8 mouse cellular contexts compared by ENCODE assay signal in genomic region chr6:126938853-126939486, GRCm38 (mm10). TPM values are rescaled to one million over a fixed set of nuclear protein-coding genes. Genes with fewer than 3 reads are reported as not detected.
DNase-seq lines count a peak whose midpoint lies in the region; ATAC-seq and TF ChIP-seq lines count a peak whose summit lies in the region.

No protein-coding gene starts in this region.

- H3K9ac ChIP-seq in liver, embryonic 14.5 days (replicated peaks) = peak overlapping the region; percentile 75

- no peaks in the 10 kb centered on the region for H3K27me3 ChIP-seq in liver, embryonic 14.5 days (ENCODE audit: control insufficient read depth, insufficient read depth, low read length)

- H3K4me1 ChIP-seq in liver, embryonic 14.5 days (replicated peaks; ENCODE audit: control insufficient read depth in 2 of 2, insufficient read depth in 2 of 2, low read length in 1 of 2) = peaks cover 12 to 16% of the 10 kb centered on the region in 2 experiments

- under 1% methylated on average over 31 of the region's 31 CpGs for WGBS in liver, embryonic 14.5 days (ENCODE audit: insufficient replicate concordance)

- no peak for TF ChIP-seq EP300 in liver, embryonic 14.5 days (IDR thresholded peaks at IDR 0.05; ENCODE audit: low read depth)

- intact Hi-C loops in gastrocnemius, adult 2 months (cut with DNase I) = loop anchor here (2.0 kb wide), 1 partner anchor 90 kb away; the partner anchor contains the start of gene Ndufa9
- intact Hi-C loops in gastrocnemius, postnatal 14 days (cut with DNase I; ENCODE audit: low total_unique reads) = no loop called here

- peak overlapping the region; percentile 93 for H3K4me2 ChIP-seq in liver, embryonic 14.5 days (ENCODE audit: low read depth)

- H3K4me3 ChIP-seq in gastrocnemius, adult 2 months = peak overlapping the region; percentile 86
- H3K4me3 ChIP-seq in liver, embryonic 14.5 days (ENCODE audit: insufficient read depth in 1 of 2, low read depth in 2 of 2, low read length in 2 of 2) = peak overlapping the region; percentile 71 to 83

- TF ChIP-seq CTCF in gastrocnemius, adult 2 months (IDR thresholded peaks at IDR 0.05) = no peak
- peak; percentile 11; the same call in 1 of the 2 replicates for TF ChIP-seq CTCF in liver, embryonic 14.5 days (IDR thresholded peaks at IDR 0.05; ENCODE audit: low read depth)

- H3K9me3 ChIP-seq in liver, embryonic 14.5 days (ENCODE audit: control insufficient read depth, low read length) = no peaks in the 10 kb centered on the region

- H3K27ac ChIP-seq in gastrocnemius, adult 2 months = peak overlapping the region; percentile 96; the same call in 1 of the 2 replicates
- H3K27ac ChIP-seq in liver, embryonic 14.5 days = peak overlapping the region; percentile 32

- peaks cover 13% of the 10 kb centered on the region for H3K36me3 ChIP-seq in liver, embryonic 14.5 days (replicated peaks; ENCODE audit: control insufficient read depth, insufficient read depth, low read depth)

- ATAC-seq in erythroid progenitor cell, adult 5-6 weeks (replicated peaks; ENCODE audit: low FRiP score, poor library complexity, severe bottlenecking) = peak; percentile 23
- peak; percentile 55 for ATAC-seq in liver, embryonic 14.5 days (ENCODE audit: insufficient read depth)
- no peak for ATAC-seq in CD4-positive, CD25-positive, alpha-beta regulatory T cell, adult 4 months

- no peak for DNase-seq in gastrocnemius, adult 2 months
- no peak for DNase-seq in gastrocnemius, postnatal 4 days (ENCODE audit: low spot score in 2 of 2)
- peak; percentile 47 for DNase-seq in 3T3-L1 (ENCODE audit: low read depth, low spot score)
- peak in 1 of 3 experiments; percentile 31 for DNase-seq in liver, embryonic 14.5 days (ENCODE audit: low read depth in 3 of 3, low spot score in 3 of 3)
- no peak for DNase-seq in gastrocnemius, postnatal 14 days
- DNase-seq in urinary bladder, postnatal 10 days (ENCODE audit: low spot score) = no peak

RNA-seq across cellular contexts. Expression of gene Rad51ap1, which starts 0.4 kb away (rescaled TPM):
- total RNA-seq in gastrocnemius, adult 2 months (2021) = under 1 TPM in 1 of 2 experiments, not detected in 1; 0.47 TPM
- 10 to 100 TPM; 13.6 to 17.3 TPM for total RNA-seq in gastrocnemius, postnatal 4 days (2021)
- 119 and 132 TPM in 2 replicates for total RNA-seq in erythroid progenitor cell, adult 5-6 weeks (2015; ENCODE audit: low replicate concordance)
- 314 and 446 TPM in 2 replicates for total RNA-seq in erythroid progenitor cell, adult 5-6 weeks (2017; ENCODE audit: low replicate concordance)
- 28.6 and 37.7 TPM in 2 replicates for polyA plus RNA-seq in liver, embryonic 14.5 days (2012; rRNA removed)
- 48.7 and 59.7 TPM in 2 replicates for polyA plus RNA-seq in liver, embryonic 14.5 days (2014; fragmentation: Nextera tagmentation; extraction: Ambion mirVana)
- total RNA-seq in gastrocnemius, postnatal 14 days (2021) = 1 to 10 TPM; 3.0 to 3.6 TPM
- 1 to 10 TPM; 3.6 to 9.2 TPM for polyA plus RNA-seq in CD4-positive, CD25-positive, alpha-beta regulatory T cell, adult 4 months (2017; shearing (Covaris generic))

RNA-seq across cellular contexts. Expression of gene D6Wsu163e, which starts 0.8 kb away (rescaled TPM):
- 1 to 10 TPM; 5.0 to 8.6 TPM for total RNA-seq in gastrocnemius, adult 2 months (2021)
- 10 to 100 TPM; 12.9 to 14.4 TPM for total RNA-seq in gastrocnemius, postnatal 4 days (2021)
- total RNA-seq in erythroid progenitor cell, adult 5-6 weeks (2015; ENCODE audit: low replicate concordance) = 45.7 and 49.7 TPM in 2 replicates
- total RNA-seq in erythroid progenitor cell, adult 5-6 weeks (2017; ENCODE audit: low replicate concordance) = 32.0 and 32.9 TPM in 2 replicates
- polyA plus RNA-seq in liver, embryonic 14.5 days (2012; rRNA removed) = 5.3 and 9.1 TPM in 2 replicates
- polyA plus RNA-seq in liver, embryonic 14.5 days (2014; fragmentation: Nextera tagmentation; extraction: Ambion mirVana) = 14.5 and 16.0 TPM in 2 replicates
- 1 to 10 TPM; 8.6 to 9.3 TPM for total RNA-seq in gastrocnemius, postnatal 14 days (2021)
- polyA plus RNA-seq in CD4-positive, CD25-positive, alpha-beta regulatory T cell, adult 4 months (2017; shearing (Covaris generic)) = 10 to 100 TPM; 14.9 to 16.3 TPM

RNA-seq across cellular contexts. Expression of gene Dyrk4, which starts 17.3 kb away (rescaled TPM):
- not detected for total RNA-seq in gastrocnemius, adult 2 months (2021)
- not detected for total RNA-seq in gastrocnemius, postnatal 4 days (2021)
- total RNA-seq in erythroid progenitor cell, adult 5-6 weeks (2015; ENCODE audit: low replicate concordance) = not detected in 2 replicates
- 0.64 TPM in 1 of 2 replicates, not detected in the other for total RNA-seq in erythroid progenitor cell, adult 5-6 weeks (2017; ENCODE audit: low replicate concordance)
- not detected in 2 replicates for polyA plus RNA-seq in liver, embryonic 14.5 days (2012; rRNA removed)
- 0.09 TPM in 1 of 2 replicates, not detected in the other for polyA plus RNA-seq in liver, embryonic 14.5 days (2014; fragmentation: Nextera tagmentation; extraction: Ambion mirVana)
- total RNA-seq in gastrocnemius, postnatal 14 days (2021) = not detected
- polyA plus RNA-seq in CD4-positive, CD25-positive, alpha-beta regulatory T cell, adult 4 months (2017; shearing (Covaris generic)) = under 1 TPM; 0.44 to 0.95 TPM

Comparison
In these comparisons a context has a peak if more than half of its experiments do, and no peak if none do; other contexts are left out.
1. RNA of gene Rad51ap1, which starts 0.4 kb away (total RNA-seq): 119 to 446 TPM in erythroid progenitor cell, adult 5-6 weeks; 13.6 to 17.3 TPM in gastrocnemius, postnatal 4 days, 3.0 to 3.6 TPM in gastrocnemius, postnatal 14 days and 0.47 TPM in gastrocnemius, adult 2 months; every median in the first group is over 4 times any median in the second.